Mouse (Mus musculus): ENCODE data around the gene E430018J23Rik. TPM values are rescaled to one million over a fixed set of nuclear protein-coding genes. Genes with fewer than 3 reads are reported as not detected.
A peak's percentile ranks its signal among the peaks of the same experiment; 100 is the strongest.
"Not testable (repeated sequence)": the region's sequence is repeated elsewhere in the genome, so short reads cannot be mapped to it uniquely, and the experiment has no call there.

The E430018J23Rik gene
- polyA plus RNA-seq, 1 experiment from 2014 or later: 6.3 TPM

GRCm38 (mm10) chr7:127386641-127387392 is 6.6 kb downstream of the E430018J23Rik start, which contains the start of gene 9130019O22Rik:
Gene 9130019O22Rik, minus strand, starts transcription at chr7:127387166.
- H3K27ac ChIP-seq (ENCODE audit: low read length): no peak within 1 kb of the TSS

DNA sequence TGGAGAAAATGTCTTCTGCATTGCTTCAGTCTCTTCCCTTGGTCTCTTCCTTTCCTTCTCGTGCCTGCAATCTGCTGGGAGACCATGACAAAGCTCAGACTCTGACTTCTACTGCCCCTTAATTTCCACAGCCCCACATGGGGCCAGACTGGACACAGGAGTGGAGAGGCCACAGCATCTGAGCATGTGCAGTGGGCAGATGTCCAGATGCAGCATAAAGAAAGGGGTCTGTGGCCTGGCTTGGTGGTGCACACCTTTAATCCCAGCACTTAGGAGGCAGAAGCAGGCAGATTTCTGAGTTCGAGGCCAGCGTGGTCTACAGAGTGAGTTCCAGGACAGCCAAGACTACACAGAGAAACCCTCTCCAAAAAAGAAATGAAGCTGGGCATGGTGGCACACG is 7.9 kb downstream of the E430018J23Rik start:
- ATAC-seq; H3K27me3 ChIP-seq (replicated peaks; ENCODE audit: control insufficient read depth, insufficient read depth, low read length); H3K9me3 ChIP-seq (ENCODE audit: control insufficient read depth, low read length); H3K9ac ChIP-seq (replicated peaks; ENCODE audit: low read depth, low read length); H3K27ac ChIP-seq (ENCODE audit: low read length); H3K4me3 ChIP-seq (replicated peaks; ENCODE audit: low read length); H3K4me2 ChIP-seq (ENCODE audit: low read length); H3K36me3 ChIP-seq (ENCODE audit: control insufficient read depth, insufficient read depth); H3K4me1 ChIP-seq (replicated peaks; ENCODE audit: control insufficient read depth, insufficient read depth, low read length): not testable (repeated sequence)
- 96% methylated on average over 4 of the region's 4 CpGs for WGBS

More at GRCm38 (mm10) chr7:127386641-127387392, 6.6 kb downstream of the E430018J23Rik start, which contains the start of gene 9130019O22Rik:
- Histone ChIP-seq H3K27me3 (replicated peaks; ENCODE audit: control insufficient read depth, insufficient read depth, low read length) (no peaks in the 10 kb centered on the region), H3K4me1 (replicated peaks; ENCODE audit: control insufficient read depth, insufficient read depth, low read length) (peaks cover 5% of the 10 kb centered on the region; the same call in 1 of the 2 replicates), H3K36me3 (ENCODE audit: control insufficient read depth, insufficient read depth) (no peaks in the 10 kb centered on the region), H3K4me3 (replicated peaks; ENCODE audit: low read length) (peak within 1 kb of the TSS; percentile 67), H3K4me2 (ENCODE audit: low read length) (peak within 1 kb of the TSS; percentile 70), H3K9me3 (ENCODE audit: control insufficient read depth, low read length) (0 out of 2 replicates have a peak, but pooled peaks cover 2% of the 10 kb centered on the region), H3K9ac (replicated peaks; ENCODE audit: low read depth, low read length) (peak within 1 kb of the TSS; percentile 66)
- peak; percentile 90 for ATAC-seq
- WGBS: 12% methylated on average over 37 of the region's 38 CpGs

- no peak overlapping the region for H3K4me2 ChIP-seq (ENCODE audit: low read length)
- no peak overlapping the region for H3K4me3 ChIP-seq (replicated peaks; ENCODE audit: low read length)
- H3K36me3 ChIP-seq (ENCODE audit: control insufficient read depth, insufficient read depth): no peaks in the 10 kb centered on the region
- peaks cover 3% of the 10 kb centered on the region for H3K4me1 ChIP-seq (replicated peaks; ENCODE audit: control insufficient read depth, insufficient read depth, low read length)
- no peak overlapping the region for H3K27ac ChIP-seq (ENCODE audit: low read length)
- WGBS: 82% methylated on average over 6 of the region's 6 CpGs
- ATAC-seq: no peak
- no peaks in the 10 kb centered on the region for H3K27me3 ChIP-seq (replicated peaks; ENCODE audit: control insufficient read depth, insufficient read depth, low read length)
- H3K9me3 ChIP-seq (ENCODE audit: control insufficient read depth, low read length): 0 out of 2 replicates have a peak, but pooled peaks cover 2% of the 10 kb centered on the region
- H3K9ac ChIP-seq (replicated peaks; ENCODE audit: low read depth, low read length): no peak overlapping the region
Observed at GRCm38 (mm10) chr7:127378310-127378921, 15.0 kb downstream of the E430018J23Rik start.

DNA sequence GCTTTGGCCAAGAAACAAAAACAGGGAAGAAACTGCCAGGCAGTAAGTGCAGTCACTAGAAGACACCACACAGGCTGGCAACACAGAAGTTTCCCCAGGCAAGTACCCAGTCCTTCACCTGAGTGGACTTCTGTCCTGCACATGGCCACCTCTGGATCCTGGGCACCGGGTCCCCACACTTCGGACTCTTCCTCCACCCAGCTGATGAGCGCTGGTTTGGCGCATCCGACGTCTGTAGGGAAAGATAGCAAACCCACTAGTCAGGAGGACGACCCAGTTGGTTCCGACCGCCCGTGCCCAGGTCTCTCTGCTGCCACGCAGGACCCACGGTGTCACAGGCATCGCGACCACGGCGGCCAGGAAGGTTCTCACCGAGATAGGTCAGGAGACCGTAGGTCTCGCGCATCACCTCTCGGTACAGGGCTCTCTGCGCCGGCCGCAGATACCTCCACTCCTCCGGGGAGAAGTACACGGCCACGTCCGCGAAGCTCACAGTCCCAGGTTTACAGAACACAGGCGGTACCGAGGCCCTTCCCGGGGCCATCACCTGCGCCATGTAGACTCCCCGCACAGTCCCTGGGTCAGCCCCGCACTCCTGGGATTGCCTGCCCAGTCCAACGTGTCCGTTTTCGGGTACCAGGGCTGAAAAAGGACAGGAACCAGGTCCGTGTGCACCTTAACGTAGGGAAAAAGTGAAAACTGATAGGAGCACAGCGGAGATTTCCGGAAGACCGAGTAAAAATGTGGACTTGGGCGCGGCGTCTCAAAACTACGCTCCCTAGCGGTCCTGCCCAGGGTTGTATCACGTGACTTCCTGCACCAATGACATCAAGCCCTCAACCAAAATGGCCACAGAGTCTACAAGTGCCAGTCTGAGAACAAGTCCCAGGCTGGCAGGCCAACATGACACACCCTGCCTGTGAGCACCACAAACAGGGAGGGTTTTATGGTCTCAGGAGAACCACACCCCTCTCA is 17.9 kb downstream of the E430018J23Rik start, which contains the start of gene Zfp747:
Gene Zfp747 (minus strand): TSS at position 780 of the 975 bp plus-strand sequence.
- not testable (repeated sequence) for H3K9me3 ChIP-seq (ENCODE audit: control insufficient read depth, low read length); H3K27me3 ChIP-seq (replicated peaks; ENCODE audit: control insufficient read depth, insufficient read depth, low read length); H3K4me1 ChIP-seq (replicated peaks; ENCODE audit: control insufficient read depth, insufficient read depth, low read length); H3K36me3 ChIP-seq (ENCODE audit: control insufficient read depth, insufficient read depth)
- peak; percentile 94 for ATAC-seq
- H3K27ac ChIP-seq (ENCODE audit: low read length): peak within 1 kb of the TSS; percentile 70
- peak within 1 kb of the TSS; percentile 87 for H3K4me3 ChIP-seq (replicated peaks; ENCODE audit: low read length)
- peak within 1 kb of the TSS; percentile 71 for H3K4me2 ChIP-seq (ENCODE audit: low read length)
- peak within 1 kb of the TSS; percentile 80 for H3K9ac ChIP-seq (replicated peaks; ENCODE audit: low read depth, low read length)
- WGBS: 3% methylated on average over 45 of the region's 49 CpGs

DNA sequence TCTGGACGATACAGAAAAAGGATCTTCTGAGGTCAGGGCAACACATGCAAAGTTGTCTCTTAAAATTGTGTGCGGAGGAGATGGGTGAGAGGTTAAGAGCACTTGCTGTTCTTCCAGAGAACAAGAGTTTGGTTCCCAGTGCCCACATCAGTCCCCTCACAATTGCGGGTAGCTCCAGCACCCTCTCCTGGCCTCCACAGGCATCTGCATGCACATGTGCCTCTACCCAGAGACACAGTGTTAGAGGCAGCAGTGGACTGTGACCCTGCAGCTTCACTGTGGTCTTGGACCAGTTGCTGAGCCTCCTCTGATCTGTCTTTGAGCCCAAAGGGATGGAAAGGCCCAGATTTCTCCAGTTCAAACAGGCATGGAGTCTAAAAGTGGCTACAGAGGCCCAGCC is 21.6 kb downstream of the E430018J23Rik start:
- H3K4me3 ChIP-seq (replicated peaks; ENCODE audit: low read length); H3K4me2 ChIP-seq (ENCODE audit: low read length); ATAC-seq; H3K4me1 ChIP-seq (replicated peaks; ENCODE audit: control insufficient read depth, insufficient read depth, low read length); H3K27ac ChIP-seq (ENCODE audit: low read length); H3K9me3 ChIP-seq (ENCODE audit: control insufficient read depth, low read length); H3K36me3 ChIP-seq (ENCODE audit: control insufficient read depth, insufficient read depth); H3K9ac ChIP-seq (replicated peaks; ENCODE audit: low read depth, low read length); H3K27me3 ChIP-seq (replicated peaks; ENCODE audit: control insufficient read depth, insufficient read depth, low read length): not testable (repeated sequence)
- WGBS: 78% methylated on average over 3 of the region's 3 CpGs

DNA sequence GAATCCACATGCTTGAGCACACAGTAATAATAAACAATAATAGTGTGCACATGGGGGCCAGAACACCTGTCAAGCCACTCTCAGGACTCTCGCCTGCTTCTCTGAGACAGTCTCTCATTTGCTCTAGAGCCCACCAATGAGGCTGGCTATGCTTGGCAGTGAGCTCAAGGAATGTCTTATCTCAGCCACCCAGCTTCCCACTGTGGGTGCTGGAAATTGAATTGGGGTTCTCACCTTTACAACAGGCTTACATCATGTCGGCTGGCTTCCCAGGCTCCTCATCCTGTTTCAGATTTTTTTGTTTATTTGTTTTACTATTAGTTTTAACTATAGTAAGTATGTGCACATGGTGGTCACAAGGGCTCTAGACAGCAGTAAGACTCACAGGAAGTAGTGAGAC is 22.2 kb downstream of the E430018J23Rik start:
- no peak overlapping the region for H3K9ac ChIP-seq (replicated peaks; ENCODE audit: low read depth, low read length)
- H3K4me2 ChIP-seq (ENCODE audit: low read length): no peak overlapping the region
- ATAC-seq: no peak
- H3K9me3 ChIP-seq (ENCODE audit: control insufficient read depth, low read length): no peaks in the 10 kb centered on the region
- no peaks in the 10 kb centered on the region for H3K36me3 ChIP-seq (ENCODE audit: control insufficient read depth, insufficient read depth)
- peaks cover 3% of the 10 kb centered on the region for H3K4me1 ChIP-seq (replicated peaks; ENCODE audit: control insufficient read depth, insufficient read depth, low read length)
- WGBS: 92% methylated on average over 2 of the region's 2 CpGs
- H3K4me3 ChIP-seq (replicated peaks; ENCODE audit: low read length): no peak overlapping the region
- no peak overlapping the region for H3K27ac ChIP-seq (ENCODE audit: low read length)
- no peaks in the 10 kb centered on the region for H3K27me3 ChIP-seq (replicated peaks; ENCODE audit: control insufficient read depth, insufficient read depth, low read length)

- no peak overlapping the region for H3K9ac ChIP-seq (replicated peaks; ENCODE audit: low read depth, low read length)
- peaks cover 16% of the 10 kb centered on the region for H3K4me1 ChIP-seq (replicated peaks; ENCODE audit: control insufficient read depth, insufficient read depth, low read length)
- H3K4me3 ChIP-seq (replicated peaks; ENCODE audit: low read length): no peak overlapping the region
- H3K27me3 ChIP-seq (replicated peaks; ENCODE audit: control insufficient read depth, insufficient read depth, low read length): no peaks in the 10 kb centered on the region; the same call in 1 of the 2 replicates
- H3K27ac ChIP-seq (ENCODE audit: low read length): no peak overlapping the region
- no peaks in the 10 kb centered on the region for H3K36me3 ChIP-seq (ENCODE audit: control insufficient read depth, insufficient read depth)
- no peak overlapping the region for H3K4me2 ChIP-seq (ENCODE audit: low read length)
- WGBS: 94% methylated on average over 3 of the region's 3 CpGs
- H3K9me3 ChIP-seq (ENCODE audit: control insufficient read depth, low read length): no peaks in the 10 kb centered on the region
- ATAC-seq: no peak
Observed at GRCm38 (mm10) chr7:127366249-127366648, 27.2 kb downstream of the E430018J23Rik start.

GRCm38 (mm10) chr7:127364166-127364565 is 29.3 kb downstream of the E430018J23Rik start:
- Histone ChIP-seq H3K4me2 (ENCODE audit: low read length) (peak overlapping the region; percentile 73), H3K4me1 (replicated peaks; ENCODE audit: control insufficient read depth, insufficient read depth, low read length) (peaks cover 16% of the 10 kb centered on the region), H3K9me3 (ENCODE audit: control insufficient read depth, low read length) (no peaks in the 10 kb centered on the region), H3K27ac (ENCODE audit: low read length) (no peak overlapping the region), H3K9ac (replicated peaks; ENCODE audit: low read depth, low read length) (peak overlapping the region; percentile 64; the same call in 1 of the 2 replicates), H3K36me3 (ENCODE audit: control insufficient read depth, insufficient read depth) (no peaks in the 10 kb centered on the region), H3K4me3 (replicated peaks; ENCODE audit: low read length) (peak overlapping the region; percentile 42), H3K27me3 (replicated peaks; ENCODE audit: control insufficient read depth, insufficient read depth, low read length) (no peaks in the 10 kb centered on the region; the same call in 1 of the 2 replicates)
- 43% methylated on average over 4 of the region's 4 CpGs for WGBS
- no peak for ATAC-seq
